12 mouse cellular contexts compared by ENCODE assay signal in the genomic region with DNA sequence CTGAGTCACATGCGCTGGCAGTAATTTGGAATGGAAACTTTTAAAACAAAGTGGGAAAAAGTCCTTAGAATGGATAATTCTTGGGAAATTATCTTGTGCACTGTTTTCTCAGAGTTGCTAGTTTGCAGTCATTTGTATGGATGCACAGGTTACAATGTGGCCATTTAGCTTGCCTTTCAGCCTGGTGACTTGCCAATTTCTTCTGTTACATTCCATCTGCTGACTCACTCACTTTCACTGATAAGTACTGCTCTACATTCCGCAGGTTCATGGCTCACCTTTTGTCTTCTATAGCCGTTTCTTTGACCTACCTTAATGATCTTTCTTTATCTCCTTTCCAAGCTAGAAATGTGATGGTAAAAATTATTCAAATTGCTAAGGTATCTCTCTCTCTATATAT. TPM values are rescaled to one million over a fixed set of nuclear protein-coding genes. Genes with fewer than 3 reads are reported as not detected.
DNase-seq lines count a peak whose midpoint lies in the region; ATAC-seq and TF ChIP-seq lines count a peak whose summit lies in the region.
"Had no signal": no experiment of that assay in that cellular context is flagged by ENCODE, and none has a peak within 500 bp of the region (broad histone marks: within the 10 kb centered on the region; RNA-seq: fewer than 3 reads in every experiment).

No protein-coding gene starts in this region.

- WGBS in lung, embryonic 14.5 days: 50% methylated on average over 3 of the region's 3 CpGs
- WGBS in lung, postnatal 0 days: 41% methylated on average over 3 of the region's 3 CpGs
- WGBS in forebrain, embryonic 12.5 days: 83% methylated on average over 3 of the region's 3 CpGs

- H3K27ac ChIP-seq in lung, embryonic 14.5 days (ENCODE audit: low read depth): no peak overlapping the region
- H3K27ac ChIP-seq in lung, postnatal 0 days (ENCODE audit: low read length): no peak overlapping the region
- H3K27ac ChIP-seq in forebrain, embryonic 12.5 days: no peak overlapping the region
- H3K27ac ChIP-seq: embryonic facial prominence, embryonic 12.5 days had no signal

- no peaks in the 10 kb centered on the region for H3K9me3 ChIP-seq in lung, embryonic 14.5 days (ENCODE audit: low read depth, low read length)
- no peaks in the 10 kb centered on the region for H3K9me3 ChIP-seq in lung, postnatal 0 days (ENCODE audit: low read length)
- no peaks in the 10 kb centered on the region for H3K9me3 ChIP-seq in forebrain, embryonic 12.5 days
- H3K9me3 ChIP-seq: embryonic facial prominence, embryonic 12.5 days had no signal

- no peaks in the 10 kb centered on the region for H3K36me3 ChIP-seq in lung, embryonic 14.5 days (ENCODE audit: insufficient read depth)
- H3K36me3 ChIP-seq in lung, postnatal 0 days (ENCODE audit: insufficient read depth, low read length): no peaks in the 10 kb centered on the region
- no peaks in the 10 kb centered on the region for H3K36me3 ChIP-seq in forebrain, embryonic 12.5 days (replicated peaks)
- H3K36me3 ChIP-seq: embryonic facial prominence, embryonic 12.5 days had no signal

- ATAC-seq in lung, embryonic 14.5 days (ENCODE audit: insufficient read depth): no peak
- peak; percentile 37; the same call in 1 of the 2 replicates for ATAC-seq in lung, postnatal 0 days
- ATAC-seq in forebrain, embryonic 12.5 days (ENCODE audit: low FRiP score): no peak
- ATAC-seq: forebrain, embryonic 16.5 days; Patski had no signal

- TF ChIP-seq CTCF in lung, embryonic 14.5 days (IDR thresholded peaks at IDR 0.05; ENCODE audit: low read depth): no peak
- no peak for TF ChIP-seq CTCF in lung, postnatal 0 days (IDR thresholded peaks at IDR 0.05)

- TF ChIP-seq EP300 in lung, postnatal 0 days (IDR thresholded peaks at IDR 0.05): no peak; the same call in 1 of the 2 replicates

- no peak overlapping the region for H3K4me3 ChIP-seq in lung, embryonic 14.5 days (ENCODE audit: low read depth, low read length)
- H3K4me3 ChIP-seq in lung, postnatal 0 days (ENCODE audit: low read depth, low read length): no peak overlapping the region
- no peak overlapping the region for H3K4me3 ChIP-seq in forebrain, embryonic 12.5 days (replicated peaks)
- H3K4me3 ChIP-seq: embryonic facial prominence, embryonic 12.5 days had no signal

- H3K27me3 ChIP-seq in lung, embryonic 14.5 days (ENCODE audit: insufficient read depth, low read length): no peaks in the 10 kb centered on the region
- H3K27me3 ChIP-seq in lung, postnatal 0 days (replicated peaks; ENCODE audit: insufficient read depth, low read length): no peaks in the 10 kb centered on the region
- no peaks in the 10 kb centered on the region for H3K27me3 ChIP-seq in forebrain, embryonic 12.5 days
- H3K27me3 ChIP-seq: embryonic facial prominence, embryonic 12.5 days; Patski had no signal

- no peaks in the 10 kb centered on the region; the same call in 1 of the 2 replicates for H3K4me1 ChIP-seq in lung, embryonic 14.5 days (ENCODE audit: insufficient read depth)
- no peaks in the 10 kb centered on the region for H3K4me1 ChIP-seq in lung, postnatal 0 days (ENCODE audit: insufficient read depth, low read depth, low read length)
- no peaks in the 10 kb centered on the region for H3K4me1 ChIP-seq in forebrain, embryonic 12.5 days
- H3K4me1 ChIP-seq: embryonic facial prominence, embryonic 12.5 days had no signal

- no peak overlapping the region for H3K4me2 ChIP-seq in lung, embryonic 14.5 days
- H3K4me2 ChIP-seq in lung, postnatal 0 days (replicated peaks; ENCODE audit: low read depth, low read length): no peak overlapping the region
- no peak overlapping the region for H3K4me2 ChIP-seq in forebrain, embryonic 12.5 days
- H3K4me2 ChIP-seq: embryonic facial prominence, embryonic 12.5 days had no signal

- H3K9ac ChIP-seq in lung, embryonic 14.5 days: no peak overlapping the region
- no peak overlapping the region for H3K9ac ChIP-seq in lung, postnatal 0 days (replicated peaks; ENCODE audit: low read depth)
- H3K9ac ChIP-seq in forebrain, embryonic 12.5 days: no peak overlapping the region
- H3K9ac ChIP-seq: embryonic facial prominence, embryonic 12.5 days had no signal

- DNase-seq in cerebellum, adult 8-10 months: peak; percentile 21
- DNase-seq in cerebellum, postnatal 4 days (ENCODE audit: low spot score in 2 of 2): no peak
- peak; percentile 57 for DNase-seq in lung, embryonic 14.5 days
- no peak for DNase-seq in lung, postnatal 10 days
- DNase-seq in brain, adult 2 months (ENCODE audit: low read depth, low spot score): peak; percentile 69
- DNase-seq in lung, postnatal 0 days (ENCODE audit: low spot score): peak; percentile 68
- no peak for DNase-seq in thymus, postnatal 4 days
- DNase-seq: thymus, adult 18-20 months had no signal

RNA-seq across cellular contexts. Expression of gene Lrba, which starts 28.6 kb away (rescaled TPM):
- polyA plus RNA-seq in lung, embryonic 14.5 days (2014; fragmentation: Nextera tagmentation; extraction: Ambion mirVana): 5.5 and 6.2 TPM in 2 replicates
- polyA plus RNA-seq in lung, postnatal 0 days (2015; fragmentation: Nextera tagmentation; extraction: Ambion mirVana): 2.5 and 2.9 TPM in 2 replicates
- polyA plus RNA-seq in forebrain, embryonic 12.5 days (2016; fragmentation: Nextera tagmentation; extraction: Ambion mirVana): 4.2 and 4.4 TPM in 2 replicates

Comparison
In these comparisons a context has a peak if more than half of its experiments do, and no peak if none do; other contexts are left out.
1. DNase-seq: peak in cerebellum, adult 8-10 months (single experiment), lung, embryonic 14.5 days (single experiment), brain, adult 2 months (single experiment) and lung, postnatal 0 days (single experiment); none in cerebellum, postnatal 4 days (0 of 2), lung, postnatal 10 days (single experiment) and thymus, postnatal 4 days (single experiment).